Comparison of ENCODE assay signal across 27 mouse cellular contexts in genomic region chr11:7880506-7880905, GRCm38 (mm10).
A peak's percentile ranks its signal among the peaks of the same experiment; 100 is the strongest.
DNase-seq lines count a peak whose midpoint lies in the region; ATAC-seq lines count a peak whose summit lies in the region.
"Had no signal": no experiment of that assay in that cellular context is flagged by ENCODE, and none has a peak within 500 bp of the region (broad histone marks: within the 10 kb centered on the region; RNA-seq: fewer than 3 reads in every experiment).

No protein-coding gene starts in this region.

- DNase-seq in embryonic facial prominence, embryonic 14.5 days (ENCODE audit: low spot score), result peak; percentile 18
- no peak for DNase-seq in embryonic facial prominence, embryonic 10.5 days (ENCODE audit: low spot score)
- DNase-seq in R1 (ENCODE audit: low read depth, low spot score), result peak; percentile 37
- peak; percentile 73 for DNase-seq in retina, postnatal 1 day
- DNase-seq in heart, adult 9 months (ENCODE audit: low spot score in 2 of 2), result no peak
- no peak for DNase-seq in limb, embryonic 10.5 days (ENCODE audit: low spot score)
- DNase-seq: adrenal gland, adult 8-10 months; adrenal gland, postnatal 25 days; B cell, adult 2 months; cerebellum, adult 11-12 months; cerebellum, adult 8-10 months; cerebellum, postnatal 10 days; cerebellum, postnatal 36 days; gastrocnemius, postnatal 10 days; gastrocnemius, postnatal 36 days; heart, adult 2 months had no signal

- no peak overlapping the region for H3K9ac ChIP-seq in embryonic facial prominence, embryonic 14.5 days (ENCODE audit: low read depth, low read length)
- H3K9ac ChIP-seq: embryonic facial prominence, embryonic 13.5 days; forebrain, embryonic 13.5 days; hindbrain, embryonic 12.5 days; hindbrain, embryonic 15.5 days had no signal

- no peaks in the 10 kb centered on the region for H3K9me3 ChIP-seq in embryonic facial prominence, embryonic 14.5 days (ENCODE audit: control insufficient read depth, low read length)
- no peaks in the 10 kb centered on the region for H3K9me3 ChIP-seq in embryonic facial prominence, embryonic 10.5 days
- no peaks in the 10 kb centered on the region for H3K9me3 ChIP-seq in limb, embryonic 10.5 days (replicated peaks)
- H3K9me3 ChIP-seq: embryonic facial prominence, embryonic 13.5 days; forebrain, embryonic 10.5 days; forebrain, embryonic 13.5 days; hindbrain, embryonic 12.5 days; hindbrain, embryonic 15.5 days had no signal

- H3K4me2 ChIP-seq in embryonic facial prominence, embryonic 14.5 days (ENCODE audit: low read depth, low read length), result no peak overlapping the region
- H3K4me2 ChIP-seq: embryonic facial prominence, embryonic 13.5 days; forebrain, embryonic 13.5 days; heart, embryonic 11.5 days; hindbrain, embryonic 12.5 days; hindbrain, embryonic 15.5 days had no signal

- ATAC-seq in embryonic facial prominence, embryonic 14.5 days (ENCODE audit: low read depth), result no peak
- ATAC-seq: activated CD4-positive, CD25-positive, alpha-beta regulatory T cell, adult 4 months; forebrain, embryonic 13.5 days; forebrain, embryonic 16.5 days; intestine, postnatal 0 days; Patski had no signal

- 60% methylated on average over 2 of the region's 2 CpGs for WGBS in embryonic facial prominence, embryonic 14.5 days
- WGBS in embryonic facial prominence, embryonic 10.5 days, result 57% methylated on average over 2 of the region's 2 CpGs
- 71% methylated on average over 2 of the region's 2 CpGs for WGBS in limb, embryonic 10.5 days

- H3K4me1 ChIP-seq in embryonic facial prominence, embryonic 14.5 days (ENCODE audit: control insufficient read depth, insufficient read depth, low read length), result no peaks in the 10 kb centered on the region
- H3K4me1 ChIP-seq in embryonic facial prominence, embryonic 10.5 days, result no peaks in the 10 kb centered on the region
- H3K4me1 ChIP-seq in limb, embryonic 10.5 days, result no peaks in the 10 kb centered on the region
- H3K4me1 ChIP-seq: embryonic facial prominence, embryonic 13.5 days; forebrain, embryonic 13.5 days; hindbrain, embryonic 12.5 days; hindbrain, embryonic 15.5 days had no signal

- H3K27me3 ChIP-seq in embryonic facial prominence, embryonic 14.5 days (replicated peaks; ENCODE audit: control insufficient read depth, insufficient read depth, low read length), result no peaks in the 10 kb centered on the region
- H3K27me3 ChIP-seq in embryonic facial prominence, embryonic 10.5 days (replicated peaks; ENCODE audit: low read depth, poor library complexity, severe bottlenecking), result no peaks in the 10 kb centered on the region
- no peaks in the 10 kb centered on the region for H3K27me3 ChIP-seq in limb, embryonic 10.5 days (ENCODE audit: low read depth, poor library complexity, severe bottlenecking)
- H3K27me3 ChIP-seq: CH12.LX; embryonic facial prominence, embryonic 13.5 days; forebrain, embryonic 13.5 days; hindbrain, embryonic 12.5 days; hindbrain, embryonic 15.5 days; Patski had no signal

- no peaks in the 10 kb centered on the region for H3K36me3 ChIP-seq in embryonic facial prominence, embryonic 14.5 days (ENCODE audit: control insufficient read depth, insufficient read depth, low read length)
- no peaks in the 10 kb centered on the region for H3K36me3 ChIP-seq in embryonic facial prominence, embryonic 10.5 days (replicated peaks)
- no peaks in the 10 kb centered on the region for H3K36me3 ChIP-seq in limb, embryonic 10.5 days
- H3K36me3 ChIP-seq: embryonic facial prominence, embryonic 13.5 days; forebrain, embryonic 10.5 days; hindbrain, embryonic 12.5 days; hindbrain, embryonic 15.5 days had no signal

- H3K4me3 ChIP-seq in embryonic facial prominence, embryonic 14.5 days (ENCODE audit: low read depth, low read length), result no peak overlapping the region
- no peak overlapping the region for H3K4me3 ChIP-seq in embryonic facial prominence, embryonic 10.5 days
- H3K4me3 ChIP-seq in limb, embryonic 10.5 days, result no peak overlapping the region
- H3K4me3 ChIP-seq: embryonic facial prominence, embryonic 13.5 days; forebrain, embryonic 10.5 days; forebrain, embryonic 13.5 days; heart, adult 2 months; hindbrain, embryonic 12.5 days; hindbrain, embryonic 15.5 days had no signal

- no peak overlapping the region for H3K27ac ChIP-seq in embryonic facial prominence, embryonic 14.5 days (replicated peaks; ENCODE audit: low read depth, low read length)
- H3K27ac ChIP-seq in embryonic facial prominence, embryonic 10.5 days (replicated peaks), result no peak overlapping the region
- H3K27ac ChIP-seq in limb, embryonic 10.5 days, result no peak overlapping the region
- H3K27ac ChIP-seq: embryonic facial prominence, embryonic 13.5 days; forebrain, embryonic 10.5 days; forebrain, embryonic 13.5 days; heart, adult 2 months; hindbrain, embryonic 12.5 days; hindbrain, embryonic 15.5 days had no signal

Comparison
In these comparisons a context has a peak if more than half of its experiments do, and no peak if none do; other contexts are left out.
1. DNase-seq: peak in embryonic facial prominence, embryonic 14.5 days (single experiment), R1 (single experiment) and retina, postnatal 1 day (single experiment); none in embryonic facial prominence, embryonic 10.5 days (single experiment), heart, adult 9 months (0 of 2) and limb, embryonic 10.5 days (single experiment).